Mouse (Mus musculus): ENCODE measurements around the gene Clock.

DNA sequence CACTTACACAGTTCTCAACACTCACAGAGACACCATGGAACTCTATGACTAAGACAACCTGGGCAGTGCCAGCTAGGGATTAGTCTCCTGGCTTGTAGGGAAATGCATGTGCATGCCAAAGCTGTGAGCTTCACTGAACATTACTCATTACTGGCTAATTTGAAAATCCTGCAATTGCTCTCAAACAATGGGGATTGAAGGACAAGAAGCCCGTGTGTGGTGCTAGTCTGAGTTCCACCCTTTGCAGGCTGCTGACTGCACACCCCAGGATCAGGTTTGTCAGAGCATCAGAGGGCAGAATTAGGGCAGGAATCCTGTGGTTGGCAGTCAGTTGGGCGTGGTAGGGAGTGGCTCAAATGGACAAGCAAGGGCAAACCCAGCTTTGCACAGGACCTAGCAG lies 41.5 kb upstream of the Clock start:
- no peak for TF ChIP-seq CTCF (IDR thresholded peaks at IDR 0.05; ENCODE audit: low read depth)
- TF ChIP-seq EP300 (IDR thresholded peaks at IDR 0.05; ENCODE audit: low read depth) = no peak

Data from liver, embryonic 14.5 days (tissue).